Mouse (Mus musculus): ENCODE data around the gene Xlr5a.
A peak's percentile ranks its signal among the peaks of the same experiment; 100 is the strongest.
"Not testable (repeated sequence)": the region's sequence is repeated elsewhere in the genome, so short reads cannot be mapped to it uniquely, and the experiment has no call there.

Gene Xlr5a

DNA sequence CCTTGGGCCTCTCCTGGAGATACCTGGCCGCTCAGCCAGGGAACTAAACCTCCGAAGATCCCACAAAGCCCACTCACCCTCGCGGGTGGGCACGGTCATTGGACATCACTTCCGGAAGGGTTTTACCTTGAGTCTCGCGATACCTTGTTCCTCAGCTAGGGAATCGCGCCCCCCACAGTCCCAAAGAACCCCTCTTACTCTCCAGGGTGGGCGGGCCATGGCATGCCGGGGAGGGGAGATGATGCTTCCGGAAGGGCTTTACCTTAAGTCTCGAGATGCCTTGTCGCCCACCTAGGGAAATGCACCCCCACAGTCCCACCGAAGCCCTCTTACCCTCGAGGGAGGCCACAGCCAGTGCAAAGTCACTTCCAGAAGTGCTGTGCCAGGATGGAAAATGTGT is at the start of gene Xlr5a, which contains the start of gene Xlr5c:
Xlr5a (minus strand) TSS at position 101 of the 400 bp plus-strand sequence.
Xlr5c (minus strand) TSS at position 101 of the 400 bp plus-strand sequence.
- DNase-seq (ENCODE audit: low read depth) = not testable (repeated sequence)

GRCm38 (mm10) chrX:73342483-73342895 is 49.7 kb upstream of the Xlr5a start, which contains the start of gene Zfp275:
TSS of gene Zfp275 (plus strand) at chrX:73342621.
- peak; percentile 78 for DNase-seq (ENCODE audit: low read depth)

GRCm38 (mm10) chrX:73342068-73342467 is 49.3 kb upstream of the Xlr5a start:
- DNase-seq (ENCODE audit: low read depth) = no peak

- DNase-seq (ENCODE audit: low read depth) = no peak
Measured at GRCm38 (mm10) chrX:73341473-73341872, 48.7 kb upstream of the Xlr5a start.

DNA sequence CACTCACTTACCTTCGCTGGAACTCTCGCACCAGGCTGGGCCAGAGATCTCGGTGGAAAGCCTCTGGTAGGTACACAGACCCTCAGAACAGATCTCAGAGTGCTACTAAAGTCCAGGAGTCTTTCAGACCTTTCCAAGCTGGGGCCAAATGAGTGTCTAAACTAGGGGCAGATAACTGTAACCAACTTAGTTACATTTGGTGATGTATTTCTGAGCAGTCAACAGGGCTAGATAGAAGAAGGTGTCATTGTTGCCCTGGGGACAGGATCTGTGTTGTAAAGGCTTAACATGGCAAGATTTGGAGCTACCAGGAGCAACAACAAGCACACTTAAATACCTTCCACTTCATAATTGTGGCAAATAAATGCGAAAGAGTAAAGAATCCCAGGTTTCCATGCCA is 44.0 kb upstream of the Xlr5a start, which contains the start of gene Gm45015:
Gm45015 (minus strand) TSS at position 101 of the 400 bp plus-strand sequence.
- no peak for DNase-seq (ENCODE audit: low read depth)

- DNase-seq (ENCODE audit: low read depth) = no peak
Measured at GRCm38 (mm10) chrX:73333548-73333947, 40.8 kb upstream of the Xlr5a start.

- DNase-seq (ENCODE audit: low read depth) = no peak
Measured at GRCm38 (mm10) chrX:73327215-73327614, 34.4 kb upstream of the Xlr5a start.

GRCm38 (mm10) chrX:73321029-73321428 is 28.3 kb upstream of the Xlr5a start:
- no peak for DNase-seq (ENCODE audit: low read depth)

- DNase-seq (ENCODE audit: low read depth) = peak; percentile 58
Measured at GRCm38 (mm10) chrX:73312522-73312921, 19.7 kb upstream of the Xlr5a start.

- DNase-seq (ENCODE audit: low read depth) = not testable (repeated sequence)
Measured at GRCm38 (mm10) chrX:73295745-73296144, 3.0 kb upstream of the Xlr5a start.

DNA sequence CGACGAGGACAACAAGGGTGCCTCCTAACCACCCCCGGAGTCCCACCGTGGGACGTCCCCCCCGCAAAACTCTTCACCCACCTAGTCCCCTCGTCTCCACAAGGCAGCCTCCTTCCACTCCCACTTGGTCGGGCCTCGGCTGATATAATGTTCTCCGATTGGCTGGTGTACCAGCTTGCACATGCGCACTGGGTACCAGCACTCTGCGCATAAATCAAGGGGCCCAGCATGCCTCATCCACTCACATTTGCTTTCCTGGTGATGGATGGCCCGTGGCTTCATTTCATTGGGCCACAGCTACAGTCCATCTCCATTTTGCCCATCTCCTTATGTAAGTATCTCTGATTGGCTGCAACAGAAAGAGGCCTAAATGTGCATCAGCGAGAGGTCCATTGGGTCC is 27.5 kb downstream of the Xlr5a start, which contains the start of gene Xlr3c:
Xlr3c (minus strand) TSS at position 121 of the 400 bp plus-strand sequence.
- DNase-seq (ENCODE audit: low read depth) = not testable (repeated sequence)

- not testable (repeated sequence) for DNase-seq (ENCODE audit: low read depth)
Measured at GRCm38 (mm10) chrX:73262428-73262827, 30.3 kb downstream of the Xlr5a start.

- DNase-seq (ENCODE audit: low read depth) = not testable (repeated sequence)
Measured at GRCm38 (mm10) chrX:73242821-73243325, 49.9 kb downstream of the Xlr5a start, which contains the start of gene Xlr4c. TSS of gene Xlr4c (minus strand) at chrX:73243130.

- DNase-seq (ENCODE audit: low read depth) = no peak
Measured at GRCm38 (mm10) chrX:73229288-73229687, 63.5 kb downstream of the Xlr5a start.

DNA sequence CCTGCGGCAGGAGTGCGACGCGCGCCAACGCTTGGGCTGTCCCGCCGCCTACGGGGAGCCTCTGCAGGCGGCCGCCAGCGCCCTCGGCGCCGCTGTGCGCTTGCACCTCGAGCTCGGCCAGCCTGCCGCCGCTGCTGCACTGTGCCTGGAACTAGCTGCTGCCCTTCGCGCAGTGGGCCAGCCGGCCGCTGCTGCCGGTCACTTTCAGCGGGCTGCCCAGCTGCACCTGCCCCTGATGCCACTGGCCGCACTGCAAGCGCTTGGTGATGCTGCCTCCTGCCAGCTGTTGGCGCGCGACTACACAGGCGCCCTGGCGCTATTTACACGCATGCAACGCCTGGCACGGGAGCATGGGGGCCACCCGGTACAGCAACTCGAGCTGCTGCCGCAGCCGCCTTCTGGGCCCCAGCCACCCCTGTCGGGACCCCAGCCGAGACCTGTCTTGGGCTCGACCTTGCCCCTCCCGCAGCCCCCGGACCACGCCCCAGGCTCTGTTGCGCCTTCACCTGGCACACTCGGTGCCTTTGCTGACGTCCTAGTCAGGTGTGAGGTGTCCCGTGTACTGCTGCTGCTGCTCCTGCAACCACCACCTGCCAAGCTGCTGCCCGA is 64.1 kb downstream of the Xlr5a start:
- DNase-seq (ENCODE audit: low read depth) = peak; percentile 69

DNA sequence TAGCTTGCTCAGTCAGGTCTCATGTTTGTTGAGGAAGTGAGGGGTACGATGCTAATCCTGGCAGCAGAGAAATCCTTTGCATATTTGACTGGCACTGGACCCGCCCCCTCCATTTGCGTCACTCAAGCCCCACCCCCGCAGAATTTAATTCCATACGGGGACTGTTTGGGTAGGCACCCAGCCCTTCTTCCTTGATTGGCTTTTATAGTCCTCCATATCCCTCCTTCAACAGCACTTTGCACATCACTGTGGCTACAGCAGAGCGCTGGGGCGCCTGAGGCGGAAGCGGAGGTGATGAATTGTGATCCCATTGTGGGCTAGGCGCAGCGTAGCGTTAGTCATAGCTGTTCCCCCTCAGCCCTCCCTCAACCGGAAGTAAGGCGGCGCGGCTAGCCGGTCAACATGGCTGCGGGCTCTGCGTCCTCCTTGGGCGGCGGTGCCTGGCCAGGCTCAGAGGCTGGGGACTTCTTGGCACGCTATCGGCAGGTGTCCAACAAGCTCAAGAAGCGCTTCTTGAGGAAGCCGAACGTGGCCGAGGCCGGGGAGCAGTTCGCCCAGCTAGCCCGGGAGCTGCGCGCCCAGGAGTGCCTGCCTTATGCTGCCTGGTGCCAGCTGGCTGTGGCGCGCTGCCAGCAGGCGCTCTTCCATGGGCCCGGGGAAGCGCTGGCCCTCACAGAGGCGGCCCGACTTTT is 64.7 kb downstream of the Xlr5a start, which contains the start of gene F8a:
F8a (plus strand) TSS at position 378 of the 692 bp plus-strand sequence.
- peak; percentile 87 for DNase-seq (ENCODE audit: low read depth)

DNA sequence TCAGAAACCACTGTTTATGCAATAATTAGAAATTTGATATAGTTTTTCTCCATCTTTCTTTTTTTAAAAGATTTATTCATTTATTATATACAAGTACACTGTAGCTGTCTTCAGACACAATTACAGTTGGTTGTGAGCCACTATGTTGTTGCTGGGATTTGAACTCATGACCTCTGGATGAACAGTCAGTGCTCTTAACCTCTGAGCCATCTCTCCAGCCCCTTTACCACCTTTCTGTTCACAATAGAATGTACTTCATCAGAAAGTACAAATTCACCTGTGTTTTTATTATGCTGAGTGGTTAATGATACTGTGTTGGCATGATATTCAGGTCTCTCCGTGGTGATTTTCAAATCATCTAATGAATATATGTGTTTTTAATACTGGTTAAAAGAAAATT is 67.4 kb downstream of the Xlr5a start:
- no peak for DNase-seq (ENCODE audit: low read depth)

GRCm38 (mm10) chrX:73213819-73214564 is 78.8 kb downstream of the Xlr5a start, which contains the start of gene Xlr4b:
TSS of gene Xlr4b (plus strand) at chrX:73214333.
- peak; percentile 47 for DNase-seq (ENCODE audit: low read depth)

DNA sequence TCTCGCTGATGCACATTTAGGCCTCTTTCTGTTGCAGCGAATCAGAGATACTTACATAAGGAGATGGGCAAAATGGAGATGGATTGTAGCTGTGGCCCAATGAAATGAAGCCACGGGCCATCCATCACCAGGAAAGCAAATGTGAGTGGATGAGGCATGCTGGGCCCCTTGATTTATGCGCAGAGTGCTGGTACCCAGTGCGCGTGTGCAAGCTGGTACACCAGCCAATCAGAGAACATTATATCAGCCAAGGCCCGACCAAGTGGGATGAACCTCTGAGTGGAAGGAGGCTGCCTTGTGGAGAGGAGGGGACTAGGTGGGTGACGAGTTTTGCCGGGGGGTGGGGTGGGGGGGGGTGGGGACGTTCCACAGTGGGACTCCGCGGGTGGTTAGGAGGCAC is 100.8 kb downstream of the Xlr5a start, which contains the start of gene Xlr3b:
Xlr3b (plus strand) TSS at position 274 of the 400 bp plus-strand sequence.
- DNase-seq (ENCODE audit: low read depth) = peak; percentile 24

GRCm38 (mm10) chrX:73176889-73177288 is 115.9 kb downstream of the Xlr5a start, which contains the start of gene Spin2d:
TSS of gene Spin2d (minus strand) at chrX:73176989.
- DNase-seq (ENCODE audit: low read depth) = not testable (repeated sequence)

DNA sequence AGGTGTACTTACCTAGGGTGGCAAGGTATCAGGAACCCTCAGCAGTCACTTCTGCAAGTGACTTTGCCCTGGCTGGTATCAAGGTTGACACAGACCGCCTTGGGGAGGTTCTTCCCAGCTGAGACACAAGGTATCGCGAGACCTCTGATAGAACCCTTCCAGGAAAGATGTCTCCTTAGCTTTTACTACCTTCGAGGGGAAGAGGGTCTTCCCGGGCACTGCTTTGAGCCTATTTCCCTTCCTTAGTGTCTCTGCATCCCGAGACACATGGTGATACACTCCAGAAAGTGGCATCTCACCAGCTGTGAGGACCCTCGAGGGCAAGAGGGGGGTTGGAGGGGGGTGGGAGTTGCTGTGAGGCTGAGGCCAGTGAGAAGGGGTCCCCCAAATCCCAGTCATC is 143.4 kb downstream of the Xlr5a start, which contains the start of gene DXBay18:
DXBay18 (minus strand) TSS at position 101 of the 400 bp plus-strand sequence.
- DNase-seq (ENCODE audit: low read depth) = not testable (repeated sequence)

DNA sequence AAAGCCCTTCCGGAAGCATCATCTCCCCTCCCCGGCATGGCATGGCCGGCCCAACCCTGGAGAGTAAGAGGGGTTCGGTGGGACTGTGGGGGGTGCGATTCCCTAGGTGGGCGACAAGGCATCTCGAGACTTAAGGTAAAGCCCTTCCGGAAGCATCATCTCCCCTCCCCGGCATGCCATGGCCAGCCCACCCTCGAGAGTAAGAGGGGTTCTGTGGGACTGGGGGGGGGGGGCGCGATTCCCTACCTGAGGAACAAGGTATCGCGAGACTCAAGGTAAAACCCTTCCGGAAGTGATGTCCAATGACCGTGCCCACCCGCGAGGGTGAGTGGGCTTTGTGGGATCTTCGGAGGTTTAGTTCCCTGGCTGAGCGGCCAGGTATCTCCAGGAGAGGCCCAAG is 144.3 kb downstream of the Xlr5a start, which contains the start of gene Xlr5b:
Xlr5b (plus strand) TSS at position 301 of the 400 bp plus-strand sequence.
- not testable (repeated sequence) for DNase-seq (ENCODE audit: low read depth)
